Mouse (Mus musculus) embryonic stem cell, embryonic (primary cell): Measurements from ENCODE around the gene Med24.
"Not testable (repeated sequence)": the region's sequence is repeated elsewhere in the genome, so short reads cannot be mapped to it uniquely, and the experiment has no call there.

ENCODE experiments used
- CTCF ChIA-PET, 4 experiments: fragments of 300-600 bp in 2 of 4; fragments of 350-600 bp in 2 of 4; sonication (Branson Sonifier 250); formaldehyde crosslinking; loops; one replicate each; lab custom pipeline; 2022; ENCODE audit warnings: inconsistent platforms in 2 of 4; lab: Charles Lee
- POLR2A ChIA-PET, 4 experiments: fragments of 300-600 bp in 2 of 4; fragments of 350-600 bp in 2 of 4; sonication (Branson Sonifier 250); formaldehyde crosslinking; loops; one replicate each; lab custom pipeline; 2022; ENCODE audit warnings: antibody characterized with exemption in 4 of 4, inconsistent platforms in 1 of 4; lab: Charles Lee

Gene Med24

GRCm38 (mm10) chr11:98742397-98743291, 13.4 kb upstream of the Med24 start:
- ChIA-PET POLR2A (interaction anchor here (0.6 to 7.3 kb wide), 62 partner anchors 7 to 156 kb away, joined by 3 to 46 read pairs (median 5); partner anchors contain the start of genes Med24 (in 2 of the 4), Nr1d1 (in 2 of the 4), Msl1 (in 1 of the 4) and Ormdl3 (in 1 of the 4)), CTCF (interaction anchor here (0.6 to 8.2 kb wide), 35 partner anchors 11 to 1653 kb away, joined by 3 to 76 read pairs (median 6); partner anchors contain the start of gene Psmd3 (in 1 of the 4))

DNA sequence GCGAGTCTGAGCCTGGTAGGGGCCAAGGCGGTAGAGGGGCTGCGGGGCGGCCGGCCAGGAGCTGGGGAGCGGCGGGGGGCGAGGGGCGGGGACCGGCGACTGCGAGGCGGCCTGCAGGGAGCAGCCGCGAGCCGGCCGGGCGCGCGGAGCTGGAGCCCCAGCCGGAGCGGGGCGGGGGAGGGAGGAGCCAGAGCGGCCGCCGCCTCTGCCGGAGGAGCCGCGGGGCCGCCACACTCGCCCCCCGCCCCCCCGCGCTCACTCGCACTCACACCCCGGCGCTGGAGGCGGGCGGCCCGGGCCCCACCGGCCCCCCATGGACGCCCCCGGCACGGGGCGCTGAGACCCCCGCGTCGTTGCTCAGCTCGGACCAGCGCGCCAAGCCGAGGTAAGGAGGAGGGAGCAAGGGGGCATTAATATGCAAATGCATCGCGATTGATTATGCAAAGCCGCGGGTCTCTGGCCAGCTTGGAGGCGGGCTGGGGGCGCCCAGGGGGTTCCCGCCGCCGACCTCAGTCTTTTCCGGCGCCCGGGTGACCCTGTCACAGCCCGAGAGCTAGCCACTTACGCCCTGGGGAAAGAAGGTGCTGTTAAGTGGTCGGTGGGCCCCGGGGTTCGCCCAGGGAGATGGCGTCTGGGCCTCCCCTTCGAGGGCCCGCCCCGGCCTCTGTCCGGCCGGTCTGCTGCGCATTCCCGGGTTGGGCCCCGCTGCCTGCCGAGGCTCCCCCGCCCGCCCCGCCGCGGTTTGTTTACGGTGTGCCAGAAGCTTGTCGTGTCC, 12.6 kb upstream of the Med24 start:
- POLR2A ChIA-PET: interaction anchor here (0.5 to 7.3 kb wide), 57 partner anchors 9 to 1958 kb away, joined by 3 to 46 read pairs (median 5); partner anchors contain the start of genes Med24 (in 2 of the 4), Nr1d1 (in 2 of the 4), Cdc6 (in 1 of the 4) and Msl1 (in 1 of the 4)
- CTCF ChIA-PET: interaction anchor here (0.6 to 8.2 kb wide), 57 partner anchors 8 to 1653 kb away, joined by 3 to 76 read pairs (median 5); partner anchors contain the start of genes Csf3 (in 2 of the 4), Nr1d1 (in 1 of the 4), Psmd3 (in 1 of the 4) and Rapgefl1 (in 1 of the 4)

GRCm38 (mm10) chr11:98741051-98741620, 11.9 kb upstream of the Med24 start:
- POLR2A ChIA-PET: interaction anchor here (0.5 to 7.3 kb wide), 61 partner anchors 7 to 426 kb away, joined by 3 to 46 read pairs (median 6); partner anchors contain the start of genes Med24 (in 2 of the 4), Nr1d1 (in 2 of the 4), Cdc6 (in 1 of the 4) and Msl1 (in 1 of the 4)
- CTCF ChIA-PET: interaction anchor here (0.5 to 8.2 kb wide), 51 partner anchors 9 to 716 kb away, joined by 3 to 76 read pairs (median 5); partner anchors contain the start of genes Csf3 (in 2 of the 4), Nr1d1 (in 1 of the 4), Psmd3 (in 1 of the 4) and Rapgefl1 (in 1 of the 4)

- POLR2A ChIA-PET: interaction anchor here in 3 of 4 experiments (0.5 to 7.3 kb wide), 49 partner anchors 8 to 295 kb away, joined by 3 to 46 read pairs (median 7); partner anchors contain the start of genes Med24 (in 2 of the 3), Nr1d1 (in 2 of the 3), Cdc6 (in 1 of the 3) and Msl1 (in 1 of the 3)
- CTCF ChIA-PET: interaction anchor here (0.5 to 8.2 kb wide), 34 partner anchors 10 to 1266 kb away, joined by 3 to 76 read pairs (median 6); partner anchors contain the start of genes Nr1d1 (in 1 of the 4) and Rapgefl1 (in 1 of the 4)
Measured at GRCm38 (mm10) chr11:98740393-98741050, 11.3 kb upstream of the Med24 start, which contains the start of gene Thra. Gene Thra, plus strand, starts transcription at chr11:98740638.

DNA sequence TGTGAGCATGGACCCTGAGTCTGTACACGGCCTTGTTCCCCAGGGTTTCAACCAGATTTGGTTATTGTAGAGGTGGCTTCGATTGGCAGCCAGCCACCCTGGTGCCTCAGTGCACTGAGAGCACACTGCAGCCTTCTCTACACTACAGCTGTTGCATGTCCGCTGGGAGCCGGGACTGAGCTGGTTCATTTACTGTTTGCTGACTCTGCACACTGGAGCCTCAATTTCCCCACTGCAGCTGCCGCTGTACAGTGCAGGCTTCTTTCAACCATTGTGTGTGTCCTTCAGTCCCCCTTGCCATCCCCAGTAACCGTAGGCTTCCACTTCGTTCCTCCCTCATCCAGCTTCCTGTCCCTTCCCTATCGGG, 10.8 kb upstream of the Med24 start:
- POLR2A ChIA-PET: interaction anchor here in 3 of 4 experiments (0.8 to 7.3 kb wide), 33 partner anchors 9 to 153 kb away, joined by 3 to 46 read pairs (median 6); partner anchors contain the start of genes Med24 (in 2 of the 3), Msl1 (in 1 of the 3), Nr1d1 (in 1 of the 3) and Ormdl3 (in 1 of the 3)
- CTCF ChIA-PET: interaction anchor here (0.5 to 8.2 kb wide), 15 partner anchors 13 to 1265 kb away, joined by 3 to 76 read pairs (median 13); no protein-coding TSS in a partner anchor

GRCm38 (mm10) chr11:98738925-98739324, 9.7 kb upstream of the Med24 start:
- ChIA-PET POLR2A (interaction anchor here in 3 of 4 experiments (0.6 to 7.3 kb wide), 37 partner anchors 8 to 678 kb away, joined by 3 to 46 read pairs (median 5); partner anchors contain the start of genes Med24 (in 2 of the 3), Nr1d1 (in 2 of the 3), Msl1 (in 1 of the 3) and Ormdl3 (in 1 of the 3)), CTCF (interaction anchor here in 3 of 4 experiments (0.5 to 8.2 kb wide), 16 partner anchors 15 to 866 kb away, joined by 3 to 76 read pairs (median 4); partner anchors contain the start of gene Wipf2 (in 1 of the 3))

GRCm38 (mm10) chr11:98738428-98738911, 9.2 kb upstream of the Med24 start:
- CTCF ChIA-PET: interaction anchor here in 3 of 4 experiments (0.5 to 8.2 kb wide), 17 partner anchors 16 to 866 kb away, joined by 3 to 76 read pairs (median 4); partner anchors contain the start of gene Wipf2 (in 1 of the 3)
- POLR2A ChIA-PET: interaction anchor here in 3 of 4 experiments (0.6 to 7.3 kb wide), 38 partner anchors 8 to 678 kb away, joined by 3 to 46 read pairs (median 5); partner anchors contain the start of genes Nr1d1 (in 2 of the 3), Med24 (in 1 of the 3), Msl1 (in 1 of the 3) and Psmd3 (in 1 of the 3)

GRCm38 (mm10) chr11:98737220-98737619, 8.0 kb upstream of the Med24 start:
- POLR2A ChIA-PET: interaction anchor here in 2 of 4 experiments (0.6 to 2.5 kb wide), 5 partner anchors 10 to 50 kb away, joined by 3 to 8 read pairs (median 4); partner anchors contain the start of gene Nr1d1 (in 1 of the 2)

GRCm38 (mm10) chr11:98736176-98736575, 6.9 kb upstream of the Med24 start:
- POLR2A ChIA-PET: interaction anchor here in 3 of 4 experiments (0.7 to 1.6 kb wide), 14 partner anchors 7 to 394 kb away, joined by 3 to 9 read pairs (median 3); partner anchors contain the start of gene Nr1d1 (in 1 of the 3)
- CTCF ChIA-PET: interaction anchor here in 3 of 4 experiments (0.6 to 1.4 kb wide), 7 partner anchors 18 to 187 kb away, joined by 3 to 9 read pairs (median 4); no protein-coding TSS in a partner anchor

More at GRCm38 (mm10) chr11:98737220-98737619, 8.0 kb upstream of the Med24 start:
- CTCF ChIA-PET: not testable (repeated sequence)

- CTCF ChIA-PET: interaction anchor here (0.5 to 1.4 kb wide), 9 partner anchors 17 to 307 kb away, joined by 3 to 9 read pairs (median 3); partner anchors contain the start of gene Nr1d1 (in 1 of the 4)
- POLR2A ChIA-PET: interaction anchor here (0.5 to 1.6 kb wide), 10 partner anchors 8 to 685 kb away, joined by 3 to 9 read pairs (median 4); partner anchors contain the start of gene Psmd3 (in 1 of the 4)
Measured at GRCm38 (mm10) chr11:98735111-98735510, 5.9 kb upstream of the Med24 start.

DNA sequence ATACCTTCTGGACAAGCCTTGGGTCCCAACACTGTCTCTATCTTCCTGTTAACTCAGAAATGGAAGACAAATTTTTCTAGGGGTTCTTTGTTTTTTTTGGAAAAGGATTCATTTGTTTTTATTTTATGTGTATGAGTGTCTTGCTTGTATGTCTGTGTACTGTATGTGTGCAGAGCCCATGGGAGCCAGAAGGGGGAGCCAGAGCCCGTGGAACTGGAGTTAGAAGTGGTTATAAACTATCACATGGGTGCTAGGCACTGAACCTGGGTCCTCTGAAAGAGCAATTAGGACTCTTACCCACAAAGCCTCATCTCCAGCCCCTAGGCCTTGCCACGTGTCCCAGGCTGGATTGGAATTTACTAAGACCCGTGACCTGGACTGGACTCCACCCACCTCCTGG, 4.8 kb upstream of the Med24 start:
- CTCF ChIA-PET: interaction anchor here in 1 of 4 experiments (1.0 kb wide), 1 partner anchor 20 kb away, joined by 3 read pairs; no protein-coding TSS in a partner anchor
- POLR2A ChIA-PET: interaction anchor here in 2 of 4 experiments (0.6 to 1.4 kb wide), 3 partner anchors 10 to 273 kb away, joined by 4 to 5 read pairs (median 4); partner anchors contain the start of gene Psmd3 (in 1 of the 2)

GRCm38 (mm10) chr11:98731134-98731533, 1.9 kb upstream of the Med24 start:
- ChIA-PET POLR2A (interaction anchor here in 3 of 4 experiments (0.6 to 2.5 kb wide), 15 partner anchors 9 to 58 kb away, joined by 3 to 14 read pairs (median 5); partner anchors contain the start of gene Thra (in 1 of the 3)), CTCF (interaction anchor here in 3 of 4 experiments (0.5 to 3.7 kb wide), 13 partner anchors 10 to 1433 kb away, joined by 3 to 13 read pairs (median 5); partner anchors contain the start of gene Thra (in 1 of the 3))

- ChIA-PET CTCF (interaction anchor here in 3 of 4 experiments (0.5 to 3.7 kb wide), 12 partner anchors 9 to 1433 kb away, joined by 3 to 13 read pairs (median 6); partner anchors contain the start of gene Thra (in 1 of the 3)), POLR2A (interaction anchor here in 2 of 4 experiments (0.6 to 2.5 kb wide), 16 partner anchors 8 to 59 kb away, joined by 3 to 14 read pairs (median 5); partner anchors contain the start of gene Thra (in 1 of the 2))
Measured at GRCm38 (mm10) chr11:98730727-98731126, 1.5 kb upstream of the Med24 start.

DNA sequence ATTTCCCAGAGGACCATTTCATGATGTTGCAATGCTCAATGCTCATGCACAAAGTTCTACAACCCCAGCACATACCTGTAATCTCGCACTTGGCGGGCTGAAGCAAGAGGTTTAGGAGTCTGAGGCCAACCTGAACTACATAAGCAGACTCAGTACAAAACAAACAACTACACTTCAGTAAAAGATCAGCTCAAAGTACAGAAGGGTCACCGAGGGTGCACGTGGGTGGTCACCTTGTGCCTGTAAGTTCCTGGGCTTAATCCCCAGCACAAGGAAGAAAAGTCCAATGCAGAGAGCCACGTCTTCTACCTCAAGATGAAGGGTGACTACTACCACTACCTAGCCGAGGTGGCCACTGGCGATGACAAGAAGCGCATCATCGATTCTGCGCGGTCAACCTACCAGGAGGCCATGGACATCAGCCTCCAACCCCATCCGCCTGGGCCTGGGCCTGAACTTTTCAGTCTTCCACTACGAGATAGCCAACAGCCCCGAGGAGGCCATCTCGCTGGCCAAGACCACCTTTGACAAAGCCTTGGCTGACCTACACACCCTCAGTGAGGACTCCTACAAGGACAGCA, 3.2 kb downstream of the Med24 start:
- POLR2A ChIA-PET: interaction anchor here in 2 of 4 experiments (1.2 to 1.5 kb wide), 5 partner anchors 8 to 21 kb away, joined by 3 to 6 read pairs (median 3); no protein-coding TSS in a partner anchor
- CTCF ChIA-PET: interaction anchor here in 2 of 4 experiments (0.5 to 1.1 kb wide), 2 partner anchors 8 to 13 kb away, joined by 3 read pairs; no protein-coding TSS in a partner anchor
